Mouse (Mus musculus) activated CD4-positive, CD25-positive, alpha-beta regulatory T cell (primary cell): ENCODE data around the gene Cyp4a10. TPM values are rescaled to one million over a fixed set of nuclear protein-coding genes. Genes with fewer than 3 reads are reported as not detected.

Experiments
- polyA plus RNA-seq, 2 experiments: library from polyadenylated mRNA; unstranded; fragments of 100-300 nt; shearing (Covaris generic); gene quantifications; one replicate each; pipeline ENCODE4 v1.2.1; 2017

The Cyp4a10 gene
- polyA plus RNA-seq: not detected

GRCm38 (mm10) chr4:115518000-115518399, at the start of gene Cyp4a10:
Gene Cyp4a10, plus strand, starts transcription at chr4:115518264.

GRCm38 (mm10) chr4:115496001-115496400, 22.1 kb upstream of the Cyp4a10 start, which contains the start of gene Cyp4a14:
Gene Cyp4a14, minus strand, starts transcription at chr4:115496142.

DNA sequence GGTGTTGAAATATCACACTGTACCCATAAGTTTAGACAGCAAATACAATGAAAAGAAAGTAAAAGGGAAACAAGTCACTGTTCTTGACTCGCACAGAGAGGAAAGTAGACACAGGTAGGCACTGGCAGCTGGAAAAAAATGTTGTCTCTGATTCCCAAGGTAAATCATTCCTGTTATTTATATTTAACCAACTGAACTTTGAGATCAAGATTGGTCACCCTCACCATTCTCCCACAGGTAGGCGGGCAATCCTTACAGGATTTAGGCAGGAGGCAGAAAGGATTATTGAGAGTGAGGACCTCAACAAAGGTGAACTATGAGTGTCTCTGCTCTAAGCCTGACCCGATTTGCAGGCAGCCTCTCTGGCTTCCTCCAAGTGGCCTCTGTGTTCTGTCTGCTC, 45.3 kb downstream of the Cyp4a10 start, which contains the start of gene Cyp4a31:
Cyp4a31 (plus strand) TSS at position 249 of the 400 bp plus-strand sequence.

Other genes with a start within 250 kb of the Cyp4a10 start
- gene Cyp4a12a, start 219.2 kb upstream of the Cyp4a10 start, polyA plus RNA-seq: under 1 TPM in 1 of 2 experiments, not detected in 1; 0.18 TPM
- gene Cyp4a12b, start 106.6 kb upstream of the Cyp4a10 start, polyA plus RNA-seq: not detected
- under 1 TPM in 1 of 2 experiments, not detected in 1; 0.29 TPM for gene Cyp4a30b, start 65.7 kb upstream of the Cyp4a10 start, polyA plus RNA-seq
- under 1 TPM in 1 of 2 experiments, not detected in 1; 0.27 TPM for gene Cyp4a14, start 22.1 kb upstream of the Cyp4a10 start, polyA plus RNA-seq
- gene Cyp4a31, start 45.4 kb downstream of the Cyp4a10 start, polyA plus RNA-seq: not detected
- not detected for gene Cyp4a32, start 82.7 kb downstream of the Cyp4a10 start, polyA plus RNA-seq
- not detected for gene Cyp4b1, start 129.5 kb downstream of the Cyp4a10 start, polyA plus RNA-seq
- gene Efcab14, start 219.5 kb downstream of the Cyp4a10 start, polyA plus RNA-seq: 10 to 100 TPM; 49.0 to 54.1 TPM